Mouse (Mus musculus) heart, postnatal 25 days (tissue): ENCODE results near the gene Rbms3. TPM values are rescaled to one million over a fixed set of nuclear protein-coding genes. Genes with fewer than 3 reads are reported as not detected.

Source experiments
- DNase-seq: peaks from one replicate; pipeline ENCODE4 v3.0.0; 2022; ENCODE audit warnings: low spot score
- intact Hi-C: fragments of 180-260 bp; cut with DNase I; formaldehyde crosslinking; loops from one replicate; pipeline ENCODE4 v1.15.1; 2025
- total RNA-seq, 2 experiments: library from RNA; stranded (reverse); gene quantifications; 2 replicates each; pipeline ENCODE4 v1.2.3; 2021

Rbms3 gene
- total RNA-seq, 2 experiments from 2014 or later: 12.5 to 12.7 TPM

- intact Hi-C loops: no loop called here
- DNase-seq: no peak
These were observed 120.8 kb downstream of the Rbms3 start for GRCm38 (mm10) chr9:117508941-117509340.

- intact Hi-C loops: no loop called here
- DNase-seq: no peak
These were observed 137.8 kb downstream of the Rbms3 start for GRCm38 (mm10) chr9:117491866-117492265.

GRCm38 (mm10) chr9:117484396-117484795, 145.3 kb downstream of the Rbms3 start:
- DNase-seq: no peak
- intact Hi-C loops: no loop called here

GRCm38 (mm10) chr9:117476753-117477152, 153.0 kb downstream of the Rbms3 start:
- no peak for DNase-seq
- intact Hi-C loops: no loop called here

- DNase-seq: no peak
- intact Hi-C loops: no loop called here
These were observed 176.9 kb downstream of the Rbms3 start for GRCm38 (mm10) chr9:117452816-117453215.

GRCm38 (mm10) chr9:117442611-117443010, 187.1 kb downstream of the Rbms3 start:
- intact Hi-C loops: no loop called here
- no peak for DNase-seq

- no peak for DNase-seq
These were observed 193.9 kb downstream of the Rbms3 start for GRCm38 (mm10) chr9:117435856-117436255.

GRCm38 (mm10) chr9:117430670-117431069, 199.0 kb downstream of the Rbms3 start:
- DNase-seq: no peak
- intact Hi-C loops: no loop called here

More at GRCm38 (mm10) chr9:117435856-117436255, 193.9 kb downstream of the Rbms3 start:
- intact Hi-C loops: no loop called here

GRCm38 (mm10) chr9:117429217-117430105, 200.3 kb downstream of the Rbms3 start:
- DNase-seq: no peak
- intact Hi-C loops: no loop called here

- intact Hi-C loops: no loop called here
- no peak for DNase-seq
These were observed 206.5 kb downstream of the Rbms3 start for GRCm38 (mm10) chr9:117423259-117423658.

GRCm38 (mm10) chr9:117419874-117420485, 209.7 kb downstream of the Rbms3 start:
- no peak for DNase-seq
- intact Hi-C loops: no loop called here

- intact Hi-C loops: no loop called here
- DNase-seq: no peak
These were observed 216.5 kb downstream of the Rbms3 start for GRCm38 (mm10) chr9:117413181-117413580.

GRCm38 (mm10) chr9:117412584-117412983, 217.1 kb downstream of the Rbms3 start:
- DNase-seq: no peak
- intact Hi-C loops: no loop called here

GRCm38 (mm10) chr9:117404621-117405020, 225.1 kb downstream of the Rbms3 start:
- no peak for DNase-seq
- intact Hi-C loops: no loop called here

- intact Hi-C loops: no loop called here
- no peak for DNase-seq
These were observed 229.4 kb downstream of the Rbms3 start for GRCm38 (mm10) chr9:117400262-117400671.

- intact Hi-C loops: no loop called here
- no peak for DNase-seq
These were observed 232.6 kb downstream of the Rbms3 start for GRCm38 (mm10) chr9:117397071-117397470.

- DNase-seq: no peak
- intact Hi-C loops: no loop called here
These were observed 233.1 kb downstream of the Rbms3 start for GRCm38 (mm10) chr9:117396586-117396985.

GRCm38 (mm10) chr9:117393626-117394525, 235.8 kb downstream of the Rbms3 start:
- intact Hi-C loops: no loop called here
- no peak for DNase-seq

GRCm38 (mm10) chr9:117388024-117388423, 241.7 kb downstream of the Rbms3 start:
- no peak for DNase-seq
- intact Hi-C loops: no loop called here

- no peak for DNase-seq
- intact Hi-C loops: no loop called here
These were observed 248.8 kb downstream of the Rbms3 start for GRCm38 (mm10) chr9:117380876-117381275.
